Mouse (Mus musculus) thymus, adult 2 months (tissue): ENCODE data around the gene Mxd4.

Source experiments
- CTCF ChIP-seq: fragments of 200-500 bp; IDR thresholded peaks from 2 replicates; pipeline ENCODE4 v1.5.1; 2012; ENCODE audit warnings: mild to moderate bottlenecking, control low read depth, low read length, moderate library complexity, borderline replicate concordance; ENCODE audit not compliant: control insufficient read depth, poor library complexity, insufficient read depth; ENCODE audit errors: extremely low read depth
- POLR2A ChIP-seq: fragments of 200-500 bp; IDR thresholded peaks from 2 replicates; pipeline ENCODE4 v1.6.1; 2012; ENCODE audit warnings: mild to moderate bottlenecking, low read length, control low read depth, moderate library complexity; ENCODE audit not compliant: control insufficient read depth, poor library complexity, insufficient read depth; ENCODE audit errors: extremely low read depth

GRCm38 (mm10) chr5:34218672-34219071, 31.2 kb upstream of the Mxd4 start:
- no peak for TF ChIP-seq CTCF
- TF ChIP-seq POLR2A, result no peak
